Mouse (Mus musculus): ENCODE results near the gene Pir. TPM values are rescaled to one million over a fixed set of nuclear protein-coding genes. Genes with fewer than 3 reads are reported as not detected.

Pir gene
- polyA plus RNA-seq, 1 experiment = 16.0 TPM

DNA sequence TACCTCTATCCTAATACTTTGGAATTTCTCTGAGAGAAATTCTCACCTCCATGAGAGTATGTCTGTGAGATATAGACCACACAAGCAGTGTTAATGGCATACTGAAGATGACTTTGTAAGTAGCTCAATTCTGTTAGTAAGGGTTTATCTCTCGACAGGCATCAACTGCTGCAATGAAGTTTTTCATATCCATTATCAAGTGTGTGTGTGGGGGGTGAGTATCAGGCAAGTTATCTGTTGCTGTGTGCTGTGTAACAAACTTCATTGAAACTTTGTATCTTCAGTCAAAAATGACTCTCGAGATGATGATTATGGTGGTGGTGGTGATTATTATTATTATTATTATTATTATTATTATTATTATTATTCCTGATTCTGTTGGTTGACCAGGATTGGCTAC, 147.6 kb downstream of the Pir start:
- Histone ChIP-seq H3K27me3 (ENCODE audit: control insufficient read depth, insufficient read depth, insufficient read length) (no peaks in the 10 kb centered on the region), H3K79me2 (ENCODE audit: control insufficient read depth, insufficient read depth) (peaks cover 16% of the 10 kb centered on the region), H3K79me3 (ENCODE audit: low read depth) (peaks cover 14% of the 10 kb centered on the region), H3ac (ENCODE audit: control insufficient read depth, insufficient read length, low read depth) (no peak overlapping the region), H3K36me3 (ENCODE audit: control insufficient read depth, insufficient read depth) (no peaks in the 10 kb centered on the region), H3K4me3 (ENCODE audit: insufficient read depth, poor library complexity, severe bottlenecking) (no peak overlapping the region)
- TF ChIP-seq USF1 (IDR thresholded peaks at IDR 0.05; ENCODE audit: low read depth) (no peak), FOSL1 (IDR thresholded peaks at IDR 0.05; ENCODE audit: insufficient read depth, low read length, poor library complexity, severe bottlenecking) (no peak), CTCF (IDR thresholded peaks at IDR 0.05; ENCODE audit: control insufficient read depth, insufficient read depth, insufficient read length) (no peak), CEBPB (IDR thresholded peaks at IDR 0.05; ENCODE audit: low read depth) (no peak), MAX (IDR thresholded peaks at IDR 0.05) (no peak), MYOD1 (IDR thresholded peaks at IDR 0.05; ENCODE audit: control insufficient read depth, insufficient read length, low read depth) (no peak), MYOG (IDR thresholded peaks at IDR 0.05; ENCODE audit: control insufficient read depth, extremely low read depth, insufficient read length) (no peak)

- no peak overlapping the region for H3ac ChIP-seq (ENCODE audit: control insufficient read depth, insufficient read length, low read depth)
- peaks cover 8% of the 10 kb centered on the region for H3K36me3 ChIP-seq (ENCODE audit: control insufficient read depth, insufficient read depth)
- no peak overlapping the region for H3K4me3 ChIP-seq (ENCODE audit: insufficient read depth, poor library complexity, severe bottlenecking)
- H3K27me3 ChIP-seq (ENCODE audit: control insufficient read depth, insufficient read depth, insufficient read length) = no peaks in the 10 kb centered on the region
- H3K79me2 ChIP-seq (ENCODE audit: control insufficient read depth, insufficient read depth) = peaks cover 18% of the 10 kb centered on the region
- peaks cover 15% of the 10 kb centered on the region for H3K79me3 ChIP-seq (ENCODE audit: low read depth)
- TF ChIP-seq MYOG (IDR thresholded peaks at IDR 0.05; ENCODE audit: control insufficient read depth, extremely low read depth, insufficient read length) (no peak), MAX (IDR thresholded peaks at IDR 0.05) (no peak)
Observed at GRCm38 (mm10) chrX:164418008-164418407, 148.8 kb downstream of the Pir start.

DNA sequence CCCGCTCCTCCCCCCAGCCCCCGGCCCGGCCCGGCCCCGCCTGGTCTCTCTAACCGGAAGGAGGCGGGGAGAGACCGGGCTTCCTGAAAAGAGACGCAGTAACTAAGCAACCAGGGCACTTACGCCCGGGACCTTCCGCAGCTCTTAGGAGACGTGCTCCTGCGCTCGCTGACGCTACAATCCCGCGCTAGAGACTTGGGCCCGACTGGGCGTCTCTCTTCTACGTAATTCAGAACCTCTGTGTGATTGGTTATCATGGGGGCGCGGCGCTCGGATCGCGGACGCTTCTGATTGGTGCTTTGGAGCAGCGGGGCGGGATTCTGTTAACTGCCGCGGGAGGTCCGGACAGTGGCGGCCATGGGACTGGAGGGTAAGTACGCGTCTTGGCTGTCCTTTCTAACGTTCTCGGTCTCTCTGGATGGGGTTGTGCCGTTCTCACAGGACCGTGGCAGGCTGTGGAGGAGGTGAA, 150.3 kb downstream of the Pir start, which contains the start of gene Piga:
Gene Piga, plus strand, starts transcription at position 317 of the 469 bp plus-strand sequence.
- TF ChIP-seq MYOG (IDR thresholded peaks at IDR 0.05; ENCODE audit: control insufficient read depth, extremely low read depth, insufficient read length) (no peak), MYOD1 (IDR thresholded peaks at IDR 0.05; ENCODE audit: control insufficient read depth, insufficient read length, low read depth) (no peak), FOSL1 (IDR thresholded peaks at IDR 0.05; ENCODE audit: insufficient read depth, low read length, poor library complexity, severe bottlenecking) (no peak), USF1 (IDR thresholded peaks at IDR 0.05; ENCODE audit: low read depth) (no peak), CEBPB (IDR thresholded peaks at IDR 0.05; ENCODE audit: low read depth) (no peak), CTCF (IDR thresholded peaks at IDR 0.05; ENCODE audit: control insufficient read depth, insufficient read depth, insufficient read length) (no peak), MAX (IDR thresholded peaks at IDR 0.05) (no peak)
- Histone ChIP-seq H3K36me3 (ENCODE audit: control insufficient read depth, insufficient read depth) (peaks cover 8% of the 10 kb centered on the region), H3K4me3 (ENCODE audit: insufficient read depth, poor library complexity, severe bottlenecking) (peak within 1 kb of the TSS; percentile 43), H3K27me3 (ENCODE audit: control insufficient read depth, insufficient read depth, insufficient read length) (no peaks in the 10 kb centered on the region), H3ac (ENCODE audit: control insufficient read depth, insufficient read length, low read depth) (peak within 1 kb of the TSS; percentile 80), H3K79me2 (ENCODE audit: control insufficient read depth, insufficient read depth) (peaks cover 18% of the 10 kb centered on the region), H3K79me3 (ENCODE audit: low read depth) (peaks cover 15% of the 10 kb centered on the region)

DNA sequence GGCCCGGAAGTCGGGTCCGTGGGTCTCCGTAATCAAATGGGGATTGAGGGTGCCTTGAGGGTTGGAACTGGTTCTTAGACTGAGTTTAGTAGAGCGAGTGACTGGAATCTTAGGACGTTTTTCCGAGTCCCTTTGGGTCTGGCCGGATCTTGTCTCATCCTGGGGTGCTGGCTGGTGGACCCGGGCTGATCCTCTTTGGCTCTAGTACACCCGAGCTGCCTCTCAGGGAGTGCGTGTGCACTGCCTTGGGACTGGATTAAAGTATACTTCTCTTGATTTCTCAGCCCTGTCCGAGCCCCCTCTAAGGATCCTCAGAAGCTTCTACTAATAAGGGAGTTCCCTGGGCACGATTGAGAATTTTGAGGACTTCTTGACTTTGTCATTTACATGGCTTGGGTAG, 150.8 kb downstream of the Pir start:
- Histone ChIP-seq H3K27me3 (ENCODE audit: control insufficient read depth, insufficient read depth, insufficient read length) (no peaks in the 10 kb centered on the region), H3ac (ENCODE audit: control insufficient read depth, insufficient read length, low read depth) (peak overlapping the region; percentile 80), H3K79me3 (ENCODE audit: low read depth) (peaks cover 15% of the 10 kb centered on the region), H3K36me3 (ENCODE audit: control insufficient read depth, insufficient read depth) (peaks cover 8% of the 10 kb centered on the region), H3K4me3 (ENCODE audit: insufficient read depth, poor library complexity, severe bottlenecking) (peak overlapping the region; percentile 43), H3K79me2 (ENCODE audit: control insufficient read depth, insufficient read depth) (peaks cover 18% of the 10 kb centered on the region)
- TF ChIP-seq CTCF (IDR thresholded peaks at IDR 0.05; ENCODE audit: control insufficient read depth, insufficient read depth, insufficient read length) = no peak
- no peak for TF ChIP-seq FOSL1 (IDR thresholded peaks at IDR 0.05; ENCODE audit: insufficient read depth, low read length, poor library complexity, severe bottlenecking)
- no peak for TF ChIP-seq MYOD1 (IDR thresholded peaks at IDR 0.05; ENCODE audit: control insufficient read depth, insufficient read length, low read depth)
- TF ChIP-seq USF1 (IDR thresholded peaks at IDR 0.05; ENCODE audit: low read depth) = no peak
- no peak for TF ChIP-seq CEBPB (IDR thresholded peaks at IDR 0.05; ENCODE audit: low read depth)
- no peak for TF ChIP-seq MYOG (IDR thresholded peaks at IDR 0.05; ENCODE audit: control insufficient read depth, extremely low read depth, insufficient read length)
- no peak for TF ChIP-seq MAX (IDR thresholded peaks at IDR 0.05)

DNA sequence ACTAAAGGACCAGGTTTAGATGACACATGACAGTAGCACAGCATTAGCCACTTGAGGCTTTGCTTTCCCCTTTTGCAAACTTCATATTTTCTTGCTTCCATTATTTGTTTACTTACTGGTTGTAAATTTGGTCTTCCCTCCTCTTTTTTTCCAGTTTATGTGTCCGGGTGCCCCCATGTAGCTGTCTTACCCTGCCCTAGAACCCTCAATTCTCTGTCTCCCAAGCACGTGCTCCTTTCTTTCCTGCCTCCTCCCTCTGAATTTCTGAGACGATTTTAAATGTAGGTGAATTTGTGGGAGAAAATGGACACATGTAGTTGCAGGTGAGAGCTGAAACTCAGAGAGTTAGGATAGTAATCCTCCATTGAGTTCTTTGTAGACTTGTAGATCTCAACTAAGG, 151.3 kb downstream of the Pir start:
- Histone ChIP-seq H3K36me3 (ENCODE audit: control insufficient read depth, insufficient read depth) (peaks cover 8% of the 10 kb centered on the region), H3K4me3 (ENCODE audit: insufficient read depth, poor library complexity, severe bottlenecking) (peak overlapping the region; percentile 43), H3ac (ENCODE audit: control insufficient read depth, insufficient read length, low read depth) (no peak overlapping the region), H3K27me3 (ENCODE audit: control insufficient read depth, insufficient read depth, insufficient read length) (no peaks in the 10 kb centered on the region), H3K79me2 (ENCODE audit: control insufficient read depth, insufficient read depth) (peaks cover 18% of the 10 kb centered on the region), H3K79me3 (ENCODE audit: low read depth) (peaks cover 15% of the 10 kb centered on the region)
- TF ChIP-seq FOSL1 (IDR thresholded peaks at IDR 0.05; ENCODE audit: insufficient read depth, low read length, poor library complexity, severe bottlenecking) = no peak
- TF ChIP-seq CTCF (IDR thresholded peaks at IDR 0.05; ENCODE audit: control insufficient read depth, insufficient read depth, insufficient read length) = no peak

Other genes with a start within 250 kb of the Pir start
- gene Car5b, start 241.4 kb upstream of the Pir start, polyA plus RNA-seq (2012; fragmentation: generic; extraction: Trizol) = 2.8 TPM
- 16.3 TPM for gene Siah1b, start 192.9 kb upstream of the Pir start, polyA plus RNA-seq (2012; fragmentation: generic; extraction: Trizol)
- not detected for gene Cltrn, start 180.5 kb upstream of the Pir start, polyA plus RNA-seq (2012; fragmentation: generic; extraction: Trizol)
- 0.02 TPM for gene Ace2, start 130.0 kb upstream of the Pir start, polyA plus RNA-seq (2012; fragmentation: generic; extraction: Trizol)
- not detected for gene Bmx, start 11.2 kb upstream of the Pir start, polyA plus RNA-seq (2012; fragmentation: generic; extraction: Trizol)
- gene Vegfd, start 104.0 kb downstream of the Pir start, polyA plus RNA-seq (2012; fragmentation: generic; extraction: Trizol) = 2.8 TPM
- gene Piga, start 150.4 kb downstream of the Pir start, polyA plus RNA-seq (2012; fragmentation: generic; extraction: Trizol) = 3.2 TPM
- not detected for gene Asb11, start 167.6 kb downstream of the Pir start, polyA plus RNA-seq (2012; fragmentation: generic; extraction: Trizol)
- gene Asb9, start 237.0 kb downstream of the Pir start, polyA plus RNA-seq (2012; fragmentation: generic; extraction: Trizol) = not detected

All from C2C12 (cell line).